Mouse (Mus musculus) hindbrain, embryonic 15.5 days (tissue): ENCODE results near the gene Nos2. TPM values are rescaled to one million over a fixed set of nuclear protein-coding genes. Genes with fewer than 3 reads are reported as not detected.

Source experiments
- ATAC-seq: fragments of 200-750 bp; cut with Nextera tagmentation; 2 replicates; pipeline ENCODE4 v1.8.0; 2017; ENCODE audit warnings: low read depth, moderate number of reproducible peaks, moderate TSS enrichment; ENCODE audit not compliant: low FRiP score
- H3K27ac ChIP-seq: fragments of 300-500 bp; sonication (generic); replicated peaks from 2 replicates; pipeline ENCODE4 v1.5.1; 2015; ENCODE audit warnings: mild to moderate bottlenecking, inconsistent platforms
- H3K27me3 ChIP-seq: fragments of 300-500 bp; sonication (generic); 2 replicates; pipeline ENCODE4 v1.6.1; 2015; ENCODE audit warnings: control low read depth, inconsistent platforms
- H3K36me3 ChIP-seq: fragments of 300-500 bp; sonication (generic); 2 replicates; pipeline ENCODE4 v1.6.1; 2015; ENCODE audit warnings: control low read depth, inconsistent platforms
- H3K4me1 ChIP-seq: fragments of 300-500 bp; sonication (generic); replicated peaks from 2 replicates; pipeline ENCODE4 v1.6.1; 2015; ENCODE audit warnings: control low read depth, inconsistent platforms
- H3K4me2 ChIP-seq: fragments of 300-500 bp; sonication (generic); 2 replicates; pipeline ENCODE4 v1.6.1; 2015; ENCODE audit warnings: moderate library complexity, mild to moderate bottlenecking, inconsistent platforms
- H3K4me3 ChIP-seq: fragments of 300-500 bp; sonication (generic); 2 replicates; pipeline ENCODE4 v1.5.1; 2015; ENCODE audit warnings: mild to moderate bottlenecking, inconsistent platforms
- H3K9ac ChIP-seq: fragments of 300-500 bp; sonication (generic); 2 replicates; pipeline ENCODE4 v1.6.1; 2015; ENCODE audit warnings: inconsistent platforms
- H3K9me3 ChIP-seq: fragments of 300-500 bp; sonication (generic); 2 replicates; pipeline ENCODE4 v1.6.1; 2016; ENCODE audit warnings: control low read depth, inconsistent platforms
- WGBS: fragments of 180-500 bp; shearing (Covaris S2); methylation state at CpG from one replicate; pipeline ENCODE4 v1.1.7; 2015; 5-methylcytosine and 5-hydroxymethylcytosine counted together
- polyA plus RNA-seq: library from polyadenylated mRNA; unstranded; fragments of >200 nt; fragmentation: Nextera tagmentation; extraction: Ambion mirVana; gene quantifications from 2 replicates; pipeline ENCODE4 v1.2.1, GENCODE M21; 2015

Nos2 gene
- 1.1 and 1.6 TPM in 2 replicates for polyA plus RNA-seq

- peaks cover 23% of the 10 kb centered on the region for H3K27me3 ChIP-seq
- H3K27ac ChIP-seq: no peak within 1 kb of the TSS
- WGBS: 63% methylated on average over 6 of the region's 6 CpGs
- no peak within 1 kb of the TSS for H3K9ac ChIP-seq
- H3K4me1 ChIP-seq: peaks cover 8% of the 10 kb centered on the region
- no peaks in the 10 kb centered on the region for H3K36me3 ChIP-seq
- ATAC-seq: no peak
- H3K4me3 ChIP-seq: no peak within 1 kb of the TSS
- no peaks in the 10 kb centered on the region for H3K9me3 ChIP-seq
- H3K4me2 ChIP-seq: no peak within 1 kb of the TSS
Observed at GRCm38 (mm10) chr11:78920411-78920939, at the start of gene Nos2. Gene Nos2, plus strand, starts transcription at chr11:78920787.

DNA sequence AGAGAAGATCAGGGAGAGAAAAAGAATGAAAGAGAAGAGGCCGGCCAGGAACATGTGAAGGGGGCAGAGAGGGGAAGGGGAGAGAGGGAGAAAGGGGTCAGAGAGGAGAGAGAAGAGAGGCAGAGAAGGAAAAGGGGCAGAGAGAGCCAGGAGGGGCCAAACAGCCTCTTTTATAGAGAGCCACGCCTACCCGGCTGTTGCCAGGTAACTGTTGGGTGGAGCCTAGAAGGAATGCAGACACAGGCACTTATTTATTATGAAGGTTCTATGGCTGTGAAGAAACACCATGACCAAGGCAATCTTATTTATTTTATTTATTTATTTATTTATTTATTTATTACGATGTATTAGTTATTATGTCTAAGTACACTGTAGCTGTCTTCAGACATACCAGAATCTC is 49.7 kb upstream of the Nos2 start:
- no peak for ATAC-seq
- Histone ChIP-seq H3K4me1 (no peaks in the 10 kb centered on the region), H3K27me3 (no peaks in the 10 kb centered on the region), H3K36me3 (no peaks in the 10 kb centered on the region), H3K4me3 (no peak overlapping the region), H3K9ac (no peak overlapping the region), H3K27ac (no peak overlapping the region), H3K9me3 (no peaks in the 10 kb centered on the region), H3K4me2 (no peak overlapping the region)
- WGBS: 76% methylated on average over 4 of the region's 4 CpGs

DNA sequence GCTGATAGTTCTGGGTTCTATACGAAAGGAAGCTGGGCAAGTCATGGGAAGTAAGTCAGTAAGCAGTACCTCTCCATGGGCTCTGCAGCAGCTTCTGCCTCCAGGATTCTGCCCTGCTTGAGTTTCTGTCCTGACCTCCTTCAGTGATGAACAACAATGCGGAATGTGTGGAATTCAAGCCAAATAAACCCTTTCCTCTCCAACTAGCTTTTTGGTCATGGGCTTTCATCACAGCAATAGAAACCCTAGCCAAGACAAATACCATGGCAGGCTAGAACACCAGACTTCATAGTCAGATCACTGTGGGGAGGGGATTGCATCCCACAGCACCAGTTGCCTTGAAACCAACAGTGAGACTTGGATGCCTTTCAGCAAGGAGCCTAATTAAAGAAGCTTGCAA is 47.8 kb upstream of the Nos2 start:
- Histone ChIP-seq H3K4me2 (no peak overlapping the region), H3K9ac (no peak overlapping the region), H3K36me3 (no peaks in the 10 kb centered on the region), H3K9me3 (no peaks in the 10 kb centered on the region), H3K27me3 (no peaks in the 10 kb centered on the region), H3K27ac (no peak overlapping the region), H3K4me3 (no peak overlapping the region), H3K4me1 (no peaks in the 10 kb centered on the region)
- ATAC-seq: no peak
- 68% methylated on average over 2 of the region's 2 CpGs for WGBS

GRCm38 (mm10) chr11:78879727-78880126 is 40.9 kb upstream of the Nos2 start:
- WGBS: 99% methylated on average over 3 of the region's 3 CpGs
- H3K9me3 ChIP-seq: no peaks in the 10 kb centered on the region
- ATAC-seq: no peak
- no peak overlapping the region for H3K9ac ChIP-seq
- H3K4me2 ChIP-seq: no peak overlapping the region
- no peak overlapping the region for H3K4me3 ChIP-seq
- H3K27me3 ChIP-seq: no peaks in the 10 kb centered on the region
- H3K36me3 ChIP-seq: no peaks in the 10 kb centered on the region
- no peaks in the 10 kb centered on the region for H3K4me1 ChIP-seq
- no peak overlapping the region for H3K27ac ChIP-seq

GRCm38 (mm10) chr11:78886693-78887092 is 33.9 kb upstream of the Nos2 start:
- WGBS: 0% methylated on average over 1 of the region's 1 CpGs
- peak; percentile 63; the same call in 1 of the 2 replicates for ATAC-seq
- Histone ChIP-seq H3K9ac (no peak overlapping the region), H3K4me3 (no peak overlapping the region), H3K9me3 (no peaks in the 10 kb centered on the region), H3K4me2 (no peak overlapping the region), H3K4me1 (peaks cover 13% of the 10 kb centered on the region), H3K27me3 (0 out of 2 replicates have a peak, but pooled peaks cover 2% of the 10 kb centered on the region), H3K36me3 (no peaks in the 10 kb centered on the region), H3K27ac (peak overlapping the region; percentile 42; the same call in 1 of the 2 replicates)

DNA sequence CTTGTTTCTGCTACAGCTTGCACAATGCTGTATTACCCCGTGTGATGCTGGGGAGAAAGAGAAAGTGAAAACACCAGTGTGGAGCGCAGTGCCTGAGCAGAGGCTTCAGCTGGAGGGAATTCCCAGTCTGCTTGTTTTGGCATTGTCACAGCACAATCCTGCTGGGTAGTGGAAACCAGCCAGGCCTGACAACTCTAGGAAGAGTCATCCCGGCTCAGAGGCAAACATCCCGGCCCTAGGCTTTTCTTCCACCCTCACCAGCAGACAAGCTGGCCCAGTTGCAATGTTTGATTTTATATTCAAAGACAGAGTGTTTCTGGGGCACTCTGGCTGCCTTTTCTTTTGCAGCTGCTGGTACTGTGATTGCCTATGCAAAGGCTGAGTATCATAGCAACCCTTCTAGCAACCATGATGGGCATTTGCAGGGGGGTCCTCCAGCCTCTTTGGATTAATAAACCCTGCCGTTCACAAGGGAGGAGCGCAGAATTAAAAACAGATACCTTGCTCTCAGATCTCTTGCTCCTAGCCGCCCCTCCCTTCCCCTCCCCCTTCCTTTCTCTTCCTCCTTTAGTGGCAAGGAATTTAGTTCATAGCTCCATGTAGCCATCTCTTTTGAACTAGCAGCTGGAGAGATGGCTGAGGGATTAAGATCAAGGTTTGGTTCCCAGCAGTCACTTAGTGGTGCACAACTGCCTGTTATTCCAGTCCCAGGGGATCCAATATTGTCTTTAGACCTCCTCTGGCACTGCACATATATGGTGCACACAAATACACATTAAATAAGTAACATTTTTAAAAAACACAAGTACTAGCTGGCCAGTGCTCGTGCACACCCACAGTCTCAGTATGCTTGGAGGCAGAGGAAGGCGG is 33.2 kb upstream of the Nos2 start:
- Histone ChIP-seq H3K27me3 (0 out of 2 replicates have a peak, but pooled peaks cover 2% of the 10 kb centered on the region), H3K9ac (no peak overlapping the region), H3K9me3 (no peaks in the 10 kb centered on the region), H3K4me2 (peak overlapping the region; percentile 7; the same call in 1 of the 2 replicates), H3K4me1 (peaks cover 13% of the 10 kb centered on the region), H3K36me3 (no peaks in the 10 kb centered on the region), H3K4me3 (no peak overlapping the region), H3K27ac (peak overlapping the region; percentile 62)
- WGBS: 26% methylated on average over 9 of the region's 9 CpGs
- peak; percentile 91 for ATAC-seq

- Histone ChIP-seq H3K36me3 (no peaks in the 10 kb centered on the region), H3K4me2 (no peak overlapping the region), H3K9ac (no peak overlapping the region), H3K4me1 (peaks cover 13% of the 10 kb centered on the region), H3K4me3 (no peak overlapping the region), H3K27ac (no peak overlapping the region), H3K9me3 (no peaks in the 10 kb centered on the region), H3K27me3 (0 out of 2 replicates have a peak, but pooled peaks cover 2% of the 10 kb centered on the region)
- 89% methylated on average over 4 of the region's 4 CpGs for WGBS
- ATAC-seq: no peak
Observed at GRCm38 (mm10) chr11:78889156-78889555, 31.4 kb upstream of the Nos2 start.

DNA sequence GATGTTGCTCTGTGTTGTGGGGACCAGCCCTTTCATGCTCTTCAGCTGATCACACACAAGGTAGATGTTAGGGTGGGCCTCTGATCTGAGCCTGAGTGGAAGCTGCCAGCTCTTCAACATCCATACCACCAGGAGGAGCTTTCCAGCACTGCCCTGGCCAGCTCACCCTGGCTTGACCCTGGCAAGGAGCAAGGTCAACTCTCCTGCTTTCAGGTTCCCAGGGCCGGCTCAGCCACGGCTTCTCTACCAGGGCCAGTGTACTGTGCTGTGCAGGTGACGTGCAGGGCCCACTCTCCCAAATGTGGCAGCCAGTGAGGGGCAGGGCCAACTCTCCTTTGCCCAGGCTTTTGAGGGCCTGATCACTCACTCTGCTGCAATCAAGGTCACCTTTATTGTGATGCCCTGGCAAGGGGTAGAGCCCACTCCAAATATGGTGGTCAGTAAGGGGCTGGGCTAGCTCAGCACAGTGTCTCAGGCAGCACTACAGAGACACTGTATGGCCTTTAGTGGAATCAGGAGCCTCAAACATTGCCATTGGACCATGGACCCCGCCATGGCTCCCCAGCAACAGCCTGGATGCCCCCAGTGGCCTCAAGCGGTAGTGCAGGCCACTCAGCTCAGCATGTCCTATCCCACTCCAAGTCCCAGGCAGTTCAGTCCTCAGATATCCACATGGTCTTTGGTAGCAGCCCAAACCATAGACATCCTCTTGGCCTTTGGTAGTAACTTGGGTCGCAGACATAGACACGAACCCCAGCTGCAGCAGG is 24.0 kb upstream of the Nos2 start:
- WGBS: 76% methylated on average over 7 of the region's 7 CpGs

GRCm38 (mm10) chr11:78915473-78915872 is 5.1 kb upstream of the Nos2 start:
- H3K4me2 ChIP-seq: no peak overlapping the region
- no peak overlapping the region for H3K9ac ChIP-seq
- H3K36me3 ChIP-seq: no peaks in the 10 kb centered on the region
- no peak for ATAC-seq
- WGBS: 81% methylated on average over 6 of the region's 6 CpGs
- H3K9me3 ChIP-seq: no peaks in the 10 kb centered on the region
- no peak overlapping the region for H3K27ac ChIP-seq
- H3K4me3 ChIP-seq: no peak overlapping the region
- no peaks in the 10 kb centered on the region for H3K4me1 ChIP-seq
- no peaks in the 10 kb centered on the region for H3K27me3 ChIP-seq

More for the DNA sequence above, 24.0 kb upstream of the Nos2 start:
- Histone ChIP-seq H3K27me3 (no peaks in the 10 kb centered on the region), H3K4me2 (no peak overlapping the region), H3K4me3 (no peak overlapping the region), H3K9ac (no peak overlapping the region), H3K9me3 (no peaks in the 10 kb centered on the region), H3K36me3 (no peaks in the 10 kb centered on the region), H3K4me1 (no peaks in the 10 kb centered on the region), H3K27ac (no peak overlapping the region)
- ATAC-seq: no peak

- WGBS: 80% methylated on average over 1 of the region's 1 CpGs
- ATAC-seq: no peak
Observed at GRCm38 (mm10) chr11:78916410-78916809, 4.2 kb upstream of the Nos2 start.

GRCm38 (mm10) chr11:78919745-78920144 is 842 bp upstream of the Nos2 start:
- peaks cover 2% of the 10 kb centered on the region for H3K4me1 ChIP-seq
- peaks cover 16% of the 10 kb centered on the region for H3K27me3 ChIP-seq
- no peak overlapping the region for H3K4me2 ChIP-seq
- H3K27ac ChIP-seq: no peak overlapping the region
- no peaks in the 10 kb centered on the region for H3K36me3 ChIP-seq
- WGBS: 76% methylated on average over 4 of the region's 4 CpGs
- no peak overlapping the region for H3K9ac ChIP-seq
- H3K4me3 ChIP-seq: no peak overlapping the region
- no peaks in the 10 kb centered on the region for H3K9me3 ChIP-seq
- no peak for ATAC-seq

More at GRCm38 (mm10) chr11:78916410-78916809, 4.2 kb upstream of the Nos2 start:
- no peaks in the 10 kb centered on the region for H3K36me3 ChIP-seq
- H3K4me1 ChIP-seq: no peaks in the 10 kb centered on the region
- no peak overlapping the region for H3K4me3 ChIP-seq
- H3K9ac ChIP-seq: no peak overlapping the region
- H3K9me3 ChIP-seq: no peaks in the 10 kb centered on the region
- no peaks in the 10 kb centered on the region for H3K27me3 ChIP-seq
- H3K27ac ChIP-seq: no peak overlapping the region
- no peak overlapping the region for H3K4me2 ChIP-seq
